Mouse (Mus musculus) regulatory T cell (primary cell): ENCODE data around the gene Nsmce3.

Source experiments
- in situ Hi-C: fragments of 300-600 bp; cut with MboI, MseI; formaldehyde crosslinking; loops from one replicate; pipeline ENCODE4 v1.15.1; 2025; ENCODE audit warnings: high pct_unique_total_duplicates

Gene Nsmce3

DNA sequence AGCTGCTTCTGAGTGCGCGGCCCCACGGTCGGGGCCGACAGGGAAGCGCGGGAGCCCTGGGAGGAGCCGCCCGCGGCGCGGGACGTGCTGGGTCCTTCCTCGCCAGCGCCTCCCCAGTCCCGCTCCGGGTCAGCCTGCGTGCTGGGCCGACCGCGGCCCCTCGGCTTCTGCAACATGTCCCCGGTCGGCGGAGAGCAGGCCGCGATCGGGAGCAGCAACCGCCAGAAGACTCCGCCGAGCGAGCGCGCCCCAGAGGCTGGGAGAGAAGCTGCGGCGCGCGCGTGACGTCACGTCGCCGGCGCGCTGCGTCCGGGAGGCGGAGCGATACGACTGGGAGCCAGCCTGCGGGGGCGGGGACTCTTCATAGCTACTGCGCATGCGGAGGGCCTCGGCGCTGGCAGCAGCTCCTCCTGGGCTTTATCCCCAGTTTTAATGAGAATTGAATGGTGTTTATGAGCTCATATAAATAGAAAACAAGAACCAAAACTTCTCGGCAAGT lies at the start of gene Nsmce3:
Gene Nsmce3, minus strand, starts transcription at position 255 of the 499 bp plus-strand sequence.
- in situ Hi-C loops: loop anchor here (10.0 to 25.0 kb wide), 2 partner anchors 478 to 910 kb away; partner anchors contain the start of genes Mcee and Mphosph10

DNA sequence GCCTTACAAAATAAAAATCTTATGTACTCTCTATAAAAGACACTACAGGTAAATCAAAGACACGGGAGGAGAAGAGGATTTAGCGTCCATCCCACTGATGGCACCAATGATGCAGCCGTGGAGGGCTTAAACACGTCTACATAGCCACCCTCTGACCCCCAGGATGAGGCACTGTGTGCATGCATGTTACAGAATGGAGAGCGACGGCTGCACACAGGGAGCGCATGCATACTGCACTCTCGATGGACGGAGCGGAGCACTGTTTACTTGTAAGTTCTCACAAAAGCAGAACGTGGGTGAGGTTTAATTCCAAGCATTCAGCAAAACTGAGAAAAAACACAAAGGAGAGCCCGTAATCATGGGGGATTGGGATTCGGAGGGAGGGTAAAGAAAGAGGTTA lies 48.4 kb upstream of the Nsmce3 start:
- in situ Hi-C loops: no loop called here

DNA sequence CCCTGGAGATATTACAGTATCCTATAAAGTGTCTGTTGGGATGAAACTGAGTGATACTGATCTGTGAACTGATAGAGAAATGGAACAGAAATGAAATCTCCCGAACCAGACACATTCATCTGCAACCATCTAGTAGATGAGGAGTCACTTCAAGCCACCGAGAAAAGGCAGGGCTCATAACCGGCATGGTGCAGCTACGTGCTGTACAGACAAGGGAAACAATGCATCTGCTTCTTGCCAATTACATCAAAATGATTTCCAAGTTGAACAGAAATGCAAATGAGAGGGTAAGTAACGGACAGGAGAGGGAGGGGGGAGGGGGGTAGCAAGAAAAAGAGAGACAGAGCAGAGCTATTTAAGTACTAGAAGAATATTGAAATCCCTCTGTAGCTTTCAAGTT lies 47.9 kb upstream of the Nsmce3 start:
- in situ Hi-C loops: no loop called here

DNA sequence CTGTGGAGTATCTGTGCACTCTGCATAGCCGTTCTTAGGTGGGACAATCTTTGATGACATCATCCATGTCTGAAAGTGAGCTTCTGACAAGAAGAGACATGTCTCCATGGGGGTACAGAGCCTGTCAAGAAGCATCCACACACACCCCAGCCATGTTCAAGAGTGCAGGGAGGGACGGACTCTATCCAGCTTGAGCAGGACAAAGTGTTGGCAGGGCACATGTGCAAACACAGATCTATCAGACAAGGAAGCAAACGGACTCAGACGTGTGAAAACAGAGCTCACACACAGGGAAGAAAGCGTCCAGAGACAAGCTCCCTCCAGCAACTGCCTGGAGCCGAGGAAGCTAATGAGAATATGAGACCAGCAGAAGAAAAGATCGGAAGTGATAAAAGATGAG lies 43.9 kb upstream of the Nsmce3 start:
- in situ Hi-C loops: no loop called here

DNA sequence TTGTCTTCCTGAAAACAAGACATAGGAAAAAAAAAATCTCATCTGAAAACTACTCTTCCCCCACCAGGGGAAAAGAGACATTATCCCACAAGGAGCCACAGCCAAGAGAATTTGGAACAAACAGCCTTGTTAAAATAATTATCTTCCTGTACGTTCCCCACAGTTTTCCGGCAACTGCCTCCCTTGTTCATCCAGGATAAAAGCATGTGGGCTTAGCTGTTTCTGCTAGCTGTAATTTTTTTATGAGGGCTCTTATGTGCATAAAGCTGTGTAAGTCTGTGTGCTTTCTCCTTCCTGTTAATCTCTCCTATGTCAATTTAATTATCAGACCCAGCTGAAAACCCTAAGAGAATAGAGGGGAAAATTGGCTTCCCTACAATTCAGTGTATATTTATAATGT lies 42.3 kb upstream of the Nsmce3 start:
- in situ Hi-C loops: no loop called here

DNA sequence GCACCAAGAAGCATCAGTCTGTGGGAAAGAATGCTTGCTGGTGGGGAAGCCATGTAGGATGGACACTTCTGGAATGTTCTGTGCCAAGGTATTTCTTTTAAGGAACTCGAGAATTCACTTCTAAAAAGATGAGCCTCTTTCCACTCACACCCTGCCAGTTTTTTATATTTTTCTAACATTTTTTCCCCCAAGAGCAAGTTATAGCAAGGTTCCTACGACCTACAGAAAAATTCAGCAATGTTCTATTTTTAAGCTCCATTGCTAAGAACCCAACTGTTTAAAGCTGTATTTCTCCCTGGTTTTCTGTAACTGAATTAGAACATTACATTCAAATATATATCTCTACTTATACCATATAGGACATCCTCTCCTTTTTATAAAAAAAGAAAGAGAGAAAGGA lies 39.1 kb upstream of the Nsmce3 start:
- in situ Hi-C loops: no loop called here

DNA sequence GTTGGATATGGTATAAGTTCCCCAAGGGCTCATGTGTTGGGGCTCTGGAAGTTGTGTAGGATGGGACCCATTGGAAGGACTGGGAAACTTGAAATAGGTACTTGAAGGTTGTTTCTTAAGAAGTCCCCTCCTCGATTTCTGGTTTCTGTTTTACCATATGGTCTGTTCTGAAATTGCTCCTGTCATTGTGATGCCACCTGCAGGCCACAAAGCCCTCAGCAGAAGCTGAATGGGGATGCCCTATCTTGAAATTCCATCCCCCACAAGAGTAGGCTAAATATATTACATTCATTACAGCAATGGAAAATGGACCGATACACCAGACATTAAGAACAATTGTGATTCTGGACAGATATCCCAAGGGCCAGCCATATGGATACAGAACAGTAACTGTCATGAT lies 37.4 kb upstream of the Nsmce3 start:
- in situ Hi-C loops: no loop called here

DNA sequence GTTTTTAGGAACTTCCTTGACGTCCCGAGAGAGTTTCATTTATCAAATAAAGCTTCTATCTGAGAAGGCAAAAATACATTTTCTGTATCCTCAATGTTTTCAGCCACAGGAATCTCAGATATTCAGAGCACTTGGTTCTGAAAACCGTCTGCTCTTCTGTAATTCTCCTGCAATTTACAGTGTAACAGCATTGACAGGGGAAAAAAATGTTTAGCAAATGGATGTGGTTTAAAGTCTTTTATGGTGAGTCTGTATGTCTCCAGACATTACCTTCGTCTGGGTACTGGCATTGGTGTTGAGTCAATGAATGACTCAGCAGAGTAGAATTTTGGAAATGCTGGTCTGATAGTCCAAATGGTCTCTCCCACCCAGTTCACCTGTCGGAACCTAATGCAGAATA lies 34.2 kb upstream of the Nsmce3 start:
- in situ Hi-C loops: no loop called here

DNA sequence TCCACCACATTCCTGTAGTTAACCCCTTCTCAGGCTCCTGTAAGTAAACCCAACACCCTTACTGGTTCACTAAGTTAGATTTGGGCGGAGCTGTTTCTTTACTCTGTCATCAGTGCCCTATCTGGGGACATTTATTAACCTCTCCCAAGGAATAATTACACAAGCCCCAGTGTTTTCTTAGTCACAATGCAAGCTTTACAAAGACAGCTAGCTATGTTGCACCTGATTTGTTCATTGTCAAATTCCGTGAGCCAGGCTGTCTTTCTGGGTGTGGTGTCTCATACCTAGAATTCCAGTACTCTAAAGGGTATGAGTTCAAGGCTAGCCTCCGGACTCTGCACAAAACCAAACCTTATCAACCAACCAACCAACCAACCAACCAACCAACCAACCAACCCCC lies 32.7 kb upstream of the Nsmce3 start:
- in situ Hi-C loops: no loop called here

DNA sequence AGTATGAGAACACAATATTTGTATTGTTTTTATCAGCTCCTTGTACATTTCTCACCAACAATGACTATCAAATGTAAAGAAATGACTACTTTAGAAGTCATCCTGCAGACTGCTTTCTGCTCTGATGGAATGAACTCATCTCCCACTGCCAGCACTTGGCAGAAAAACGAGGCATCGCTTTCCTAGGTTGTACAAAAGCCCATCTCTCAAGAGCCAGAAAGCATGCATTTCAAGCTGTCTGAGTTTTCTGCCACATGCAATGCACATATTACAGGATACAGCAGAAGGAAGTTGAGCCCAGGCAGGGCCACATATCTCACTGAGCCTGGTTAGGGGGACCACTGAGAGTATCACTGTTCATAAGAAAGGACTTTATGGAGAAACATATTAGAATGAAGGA lies 27.5 kb upstream of the Nsmce3 start:
- in situ Hi-C loops: no loop called here

DNA sequence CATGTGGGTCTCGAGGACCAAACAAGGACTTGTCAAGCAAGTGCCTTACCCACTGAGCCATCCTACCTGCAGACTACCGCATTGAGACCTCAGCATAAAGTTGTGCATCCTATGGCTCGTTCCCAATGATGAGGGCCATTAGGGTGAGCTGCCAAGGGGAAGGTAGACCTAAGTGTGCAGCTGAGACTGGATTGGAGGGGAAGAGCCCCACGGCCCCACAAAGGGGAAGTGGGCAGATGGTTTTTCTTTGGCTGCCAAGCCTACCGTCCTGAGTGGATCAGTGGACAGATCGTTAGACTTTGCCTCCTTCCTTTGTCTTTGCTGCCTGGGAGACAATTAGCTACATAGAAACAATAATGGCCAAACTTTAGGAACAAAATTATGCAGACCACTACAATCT lies 23.8 kb upstream of the Nsmce3 start:
- in situ Hi-C loops: loop anchor here (5.0 kb wide), 1 partner anchor 89 kb away; no protein-coding TSS in a partner anchor

DNA sequence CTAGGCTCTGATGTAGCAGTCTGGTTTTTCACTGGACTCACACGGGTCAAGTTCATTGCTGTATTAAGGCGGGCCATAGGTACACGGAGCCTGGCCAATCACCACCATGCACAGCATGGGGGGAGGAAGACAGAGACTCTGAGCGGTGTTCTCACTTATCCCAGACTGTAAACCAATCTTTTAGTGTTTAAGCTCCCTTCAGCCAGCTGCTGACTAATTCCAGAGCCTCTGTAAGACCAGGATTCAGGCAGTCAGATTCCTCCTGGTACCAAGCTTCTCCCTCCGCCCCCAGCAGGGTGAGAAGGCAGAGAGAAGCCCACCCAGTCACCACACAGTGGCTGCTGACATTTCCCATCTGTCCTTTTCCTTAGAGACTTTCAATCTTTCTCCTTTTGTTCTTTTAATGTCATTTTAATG lies 22.9 kb upstream of the Nsmce3 start:
- in situ Hi-C loops: loop anchor here (5.0 kb wide), 1 partner anchor 88 kb away; no protein-coding TSS in a partner anchor

DNA sequence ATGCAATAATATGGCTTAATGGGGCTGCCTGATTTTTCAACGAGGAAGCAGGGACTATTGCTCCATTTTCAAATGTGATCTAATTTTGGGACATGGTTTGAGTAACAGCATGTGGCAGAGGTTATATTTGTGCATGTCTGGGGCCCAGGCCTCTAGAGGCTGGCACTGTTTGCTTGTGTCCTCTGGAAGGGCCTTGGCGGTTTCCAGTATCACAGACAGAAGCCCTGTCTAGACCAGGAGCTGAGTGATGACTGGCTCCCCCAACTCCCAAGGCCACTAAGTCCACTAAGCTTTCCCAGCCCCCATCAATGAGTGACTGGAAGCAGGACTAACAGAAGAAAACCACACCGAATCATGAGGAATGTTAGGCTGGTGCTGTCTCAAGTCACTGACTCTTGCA lies 18.3 kb upstream of the Nsmce3 start:
- in situ Hi-C loops: no loop called here

DNA sequence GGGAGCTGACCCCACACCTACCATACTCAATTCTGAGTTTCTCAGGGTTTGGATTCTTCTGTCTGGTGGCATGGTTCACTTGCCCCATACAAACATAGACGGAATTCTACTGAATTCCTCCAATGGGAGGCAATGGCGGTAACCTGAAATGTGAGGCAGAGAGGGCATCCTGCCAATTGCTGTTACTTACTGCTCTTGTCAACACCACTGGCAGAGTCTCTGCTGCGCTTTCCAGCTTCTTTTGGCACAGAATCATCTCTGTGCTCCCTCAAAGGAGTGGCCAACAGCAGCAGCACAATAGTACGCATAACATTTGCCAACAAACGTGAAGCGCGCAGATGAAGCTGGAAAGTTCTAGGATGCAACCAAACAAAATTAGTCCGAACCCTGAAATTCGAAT lies 17.1 kb upstream of the Nsmce3 start:
- in situ Hi-C loops: no loop called here

DNA sequence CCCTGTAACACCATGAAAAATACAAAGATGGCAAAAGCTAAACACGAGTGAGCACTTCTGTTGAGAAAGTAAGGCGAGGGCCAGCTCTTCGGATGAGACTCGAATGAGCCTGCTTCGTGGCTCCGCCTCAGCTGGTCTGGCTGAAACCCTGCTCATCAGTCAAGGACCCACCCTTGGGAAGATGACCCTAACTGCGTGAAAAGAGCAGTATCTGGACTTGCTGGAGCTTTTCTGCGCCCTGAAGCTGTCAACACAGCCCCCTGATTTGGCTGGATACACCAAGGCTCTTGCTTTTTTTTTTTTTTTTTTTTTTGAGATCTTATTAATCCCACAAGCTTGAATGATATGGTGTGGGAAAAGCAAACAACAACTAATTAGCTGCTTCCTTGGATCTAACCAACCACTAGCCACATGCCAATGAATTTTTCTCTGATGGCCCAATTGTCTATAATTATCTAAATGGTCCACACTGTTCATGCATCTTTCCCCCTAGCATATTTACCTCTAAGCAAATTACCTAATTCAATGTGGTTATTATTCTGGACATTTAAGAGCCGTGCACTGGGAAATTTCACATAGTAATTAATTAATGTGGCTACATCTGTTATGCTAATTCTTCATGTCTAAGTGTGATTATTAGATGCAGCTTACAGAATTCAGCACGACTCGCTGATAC lies 11.5 kb upstream of the Nsmce3 start:
- in situ Hi-C loops: no loop called here

DNA sequence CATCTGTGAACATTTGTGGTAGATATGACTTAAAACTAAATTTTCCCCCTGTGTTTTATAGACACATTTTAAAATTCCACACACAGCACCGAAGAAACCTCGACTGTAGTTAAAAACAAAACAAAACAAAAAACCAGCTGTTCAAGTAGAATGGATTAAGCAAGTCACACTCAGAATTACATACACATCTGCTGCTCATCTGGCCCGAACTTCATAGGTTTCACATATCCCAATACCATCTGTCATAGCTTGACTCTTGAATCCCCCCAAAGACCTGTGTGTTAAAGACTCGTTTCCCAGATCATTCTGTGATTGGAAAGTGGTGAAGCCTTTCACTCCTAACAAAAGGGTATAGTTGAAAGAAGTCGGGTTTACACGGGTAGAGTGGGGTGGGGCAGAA lies 9.4 kb upstream of the Nsmce3 start:
- in situ Hi-C loops: no loop called here

DNA sequence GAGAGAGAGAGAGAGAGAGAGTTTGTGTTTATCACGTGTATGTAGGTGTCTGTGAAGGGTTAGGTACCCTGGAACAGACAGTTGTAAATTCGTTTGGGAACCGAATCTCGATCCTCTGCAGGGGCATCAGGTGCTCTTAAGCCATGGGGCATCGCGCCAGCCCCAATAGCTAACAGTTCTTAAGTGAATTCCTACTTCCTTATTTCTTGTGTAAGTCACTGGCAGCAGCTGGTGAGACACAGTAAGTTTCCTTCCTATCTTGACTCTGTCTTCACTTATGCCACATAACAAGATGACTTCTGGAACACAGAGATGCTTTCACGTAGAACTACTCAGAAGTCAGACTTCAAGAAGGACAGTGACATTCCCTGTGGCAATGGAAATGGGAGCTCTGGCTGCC lies 8.6 kb upstream of the Nsmce3 start:
- in situ Hi-C loops: no loop called here

DNA sequence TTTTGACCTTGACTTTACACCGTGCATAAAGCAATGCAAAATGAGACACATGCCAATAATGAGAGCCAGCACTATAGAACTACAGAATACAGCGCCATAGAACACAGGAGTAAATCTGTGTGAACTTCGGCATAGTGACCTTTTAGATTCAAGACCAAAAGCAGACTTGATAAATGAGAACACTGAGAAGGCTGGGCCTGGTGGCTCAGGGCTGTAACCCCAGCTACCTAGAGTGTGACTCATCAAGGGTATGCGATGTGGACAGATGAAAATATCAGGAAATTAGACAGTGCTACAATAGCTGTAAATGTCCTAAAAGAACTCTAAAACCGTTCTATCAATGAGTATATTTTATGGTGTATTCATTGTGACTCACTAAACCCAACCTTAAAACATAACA lies 7.6 kb upstream of the Nsmce3 start:
- in situ Hi-C loops: no loop called here

DNA sequence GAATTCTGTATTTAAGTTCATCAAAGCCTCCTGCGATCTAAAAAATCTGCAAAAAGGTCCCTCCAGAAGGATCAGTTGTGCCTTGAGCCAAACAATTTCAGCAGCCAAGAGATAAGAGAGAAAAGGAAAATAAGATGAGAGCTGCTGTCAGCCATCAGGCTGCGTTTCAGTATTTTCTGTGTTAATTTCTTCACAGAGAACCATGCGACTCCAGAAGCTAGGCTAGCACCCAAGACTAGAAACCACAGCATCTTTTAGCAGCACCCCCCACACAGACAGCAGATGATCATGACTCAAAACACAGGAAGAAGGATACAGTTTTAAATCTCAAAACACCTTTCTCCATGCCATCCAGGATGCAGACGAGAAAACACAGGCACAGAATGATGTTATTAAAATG lies 2.1 kb upstream of the Nsmce3 start:
- in situ Hi-C loops: loop anchor here (10.0 to 25.0 kb wide), 2 partner anchors 480 to 913 kb away; partner anchors contain the start of genes Mcee and Mphosph10

DNA sequence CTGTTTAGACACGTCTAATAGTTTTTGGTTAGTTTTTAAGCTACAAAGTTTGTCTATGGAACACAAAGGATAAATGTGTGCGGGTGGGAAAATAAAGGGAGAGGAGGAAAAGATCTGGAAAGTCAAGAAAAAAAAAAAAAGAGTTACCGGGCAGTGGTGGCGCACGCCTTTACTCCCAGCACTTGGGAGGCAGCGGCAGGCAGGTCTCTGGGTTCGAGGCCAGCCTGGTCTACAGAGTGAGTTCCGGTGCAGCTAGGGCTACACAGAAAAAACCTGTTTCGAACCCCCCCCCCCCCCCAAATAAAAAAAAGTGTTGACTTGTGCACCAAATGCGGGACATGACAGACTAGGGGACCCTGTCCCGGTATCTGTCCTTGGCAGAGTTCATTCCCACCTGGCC lies 469 bp upstream of the Nsmce3 start:
- in situ Hi-C loops: loop anchor here (10.0 to 25.0 kb wide), 2 partner anchors 478 to 911 kb away; partner anchors contain the start of genes Mcee and Mphosph10

DNA sequence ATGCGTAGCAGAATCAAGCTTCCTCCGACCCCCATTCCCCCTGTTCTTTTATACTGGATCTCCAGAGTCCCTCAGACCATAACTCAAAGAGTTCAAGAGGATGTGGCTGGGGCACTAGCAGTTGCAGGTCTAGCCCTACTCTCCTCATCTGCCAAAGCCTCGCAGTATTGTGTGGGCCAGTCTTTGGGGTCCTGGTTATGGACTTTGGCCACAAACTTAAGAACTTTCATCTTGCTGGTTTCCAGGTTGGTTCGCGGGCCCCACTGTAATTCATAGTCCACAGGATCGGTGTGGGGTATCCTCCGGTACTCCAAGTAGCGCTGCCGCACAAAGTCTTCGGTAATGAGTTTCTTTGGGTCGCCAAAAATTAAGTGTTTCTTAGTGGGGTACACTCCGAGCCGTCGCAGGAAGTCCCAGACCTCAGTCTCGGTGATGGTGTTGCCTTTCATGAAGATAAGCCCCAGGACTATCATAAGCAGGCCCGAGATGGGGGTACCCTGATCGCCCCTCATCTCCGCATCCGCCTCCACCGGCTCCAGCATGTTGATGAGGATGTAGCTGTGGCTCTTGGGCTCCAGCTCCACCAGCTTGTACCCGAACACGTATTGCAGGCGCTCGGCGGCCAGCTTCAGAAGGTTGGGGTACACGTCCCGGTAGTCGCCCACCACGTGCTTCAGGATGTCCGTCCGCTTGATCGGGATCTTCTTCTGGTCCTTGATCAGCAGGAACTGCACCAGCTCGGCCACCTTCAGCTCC lies 632 bp downstream of the Nsmce3 start:
- in situ Hi-C loops: loop anchor here (10.0 to 25.0 kb wide), 2 partner anchors 477 to 910 kb away; partner anchors contain the start of genes Mcee and Mphosph10

DNA sequence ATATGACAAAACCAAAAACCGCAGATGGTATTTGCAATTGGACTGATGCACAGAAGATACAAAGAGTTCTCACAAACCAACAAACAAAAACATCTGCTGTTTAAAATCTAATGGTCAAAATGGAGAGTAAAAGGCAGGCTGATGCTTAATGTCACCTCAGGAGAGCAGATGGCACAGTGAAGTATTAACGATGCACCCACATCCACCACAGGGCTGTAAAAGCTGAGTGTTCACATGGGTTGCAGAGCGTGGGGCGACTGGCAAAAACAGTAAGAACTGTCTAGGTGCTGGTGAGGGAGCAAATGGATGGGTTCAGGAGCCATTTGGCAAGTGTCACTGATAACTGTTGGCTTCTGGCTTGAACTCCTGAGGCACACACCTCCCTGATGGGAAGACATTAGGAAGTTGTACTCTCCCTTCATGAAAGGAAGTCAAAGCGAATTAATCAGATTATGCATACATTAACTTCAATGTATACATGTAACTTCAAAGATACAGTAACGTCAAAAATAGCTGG lies 3.2 kb downstream of the Nsmce3 start:
- in situ Hi-C loops: loop anchor here (10.0 to 25.0 kb wide), 2 partner anchors 475 to 907 kb away; partner anchors contain the start of genes Mcee and Mphosph10
